Mouse (Mus musculus) left cerebral cortex, postnatal 4 days (tissue): Measurements from ENCODE around the gene Stk16. TPM values are rescaled to one million over a fixed set of nuclear protein-coding genes. Genes with fewer than 3 reads are reported as not detected.

Source experiments
- DNase-seq: peaks from one replicate; pipeline ENCODE4 v3.0.0-alpha.2; 2022
- intact Hi-C: fragments of 180-260 bp; cut with DNase I; formaldehyde crosslinking; loops from one replicate; pipeline ENCODE4 v1.15.1; 2025
- total RNA-seq, 2 experiments: library from RNA; stranded (reverse); gene quantifications; 2 replicates each; pipeline ENCODE4 v1.2.3; 2021

Stk16 gene
- 100 to 1,000 TPM; 101 to 119 TPM for total RNA-seq

GRCm38 (mm10) chr1:75210136-75211087 is at the start of gene Stk16, which contains the start of gene Glb1l:
TSS of gene Stk16 (plus strand) at chr1:75210838.
TSS of gene Glb1l (minus strand) at chr1:75210813.
- peak; percentile 97 for DNase-seq

GRCm38 (mm10) chr1:75168093-75168471 is 42.6 kb upstream of the Stk16 start:
- intact Hi-C loops = no loop called here
- no peak for DNase-seq

More at GRCm38 (mm10) chr1:75210136-75211087, at the start of gene Stk16, which contains the start of gene Glb1l:
- intact Hi-C loops = no loop called here

GRCm38 (mm10) chr1:75168472-75169464 is 41.9 kb upstream of the Stk16 start, which contains the start of gene Zfand2b:
TSS of gene Zfand2b (plus strand) at chr1:75168646.
- DNase-seq = peak; percentile 97
- intact Hi-C loops = no loop called here

GRCm38 (mm10) chr1:75179334-75180104 is 31.1 kb upstream of the Stk16 start:
- intact Hi-C loops = no loop called here
- DNase-seq = peak; percentile 95

GRCm38 (mm10) chr1:75180105-75180590 is 30.5 kb upstream of the Stk16 start, which contains the start of gene Abcb6:
TSS of gene Abcb6 (minus strand) at chr1:75180392.
- DNase-seq = peak; percentile 89
- intact Hi-C loops = no loop called here

- no peak for DNase-seq
- intact Hi-C loops = no loop called here
Observed at GRCm38 (mm10) chr1:75180741-75181140, 29.9 kb upstream of the Stk16 start.

GRCm38 (mm10) chr1:75181377-75181870 is 29.2 kb upstream of the Stk16 start:
- DNase-seq = no peak
- intact Hi-C loops = no loop called here

GRCm38 (mm10) chr1:75182160-75182559 is 28.5 kb upstream of the Stk16 start:
- DNase-seq = no peak
- intact Hi-C loops = no loop called here

GRCm38 (mm10) chr1:75185495-75185894 is 25.1 kb upstream of the Stk16 start:
- DNase-seq = no peak
- intact Hi-C loops = no loop called here

- DNase-seq = no peak
- intact Hi-C loops = no loop called here
Observed at GRCm38 (mm10) chr1:75187126-75187525, 23.5 kb upstream of the Stk16 start.

- intact Hi-C loops = no loop called here
- no peak for DNase-seq
Observed at GRCm38 (mm10) chr1:75187914-75188483, 22.6 kb upstream of the Stk16 start.

- DNase-seq = no peak
Observed at GRCm38 (mm10) chr1:75190577-75190976, 20.1 kb upstream of the Stk16 start.

GRCm38 (mm10) chr1:75191258-75191621 is 19.4 kb upstream of the Stk16 start:
- intact Hi-C loops = no loop called here
- DNase-seq = no peak

More at GRCm38 (mm10) chr1:75190577-75190976, 20.1 kb upstream of the Stk16 start:
- intact Hi-C loops = no loop called here

- intact Hi-C loops = no loop called here
Observed at GRCm38 (mm10) chr1:75191622-75192402, 18.8 kb upstream of the Stk16 start, which contains the start of the genes Ankzf1 and Atg9a. TSS of gene Ankzf1 (plus strand) at chr1:75192151. TSS of gene Atg9a (minus strand) at chr1:75192196.

GRCm38 (mm10) chr1:75192452-75192851 is 18.2 kb upstream of the Stk16 start:
- no peak for DNase-seq
- intact Hi-C loops = no loop called here

More at GRCm38 (mm10) chr1:75191622-75192402, 18.8 kb upstream of the Stk16 start, which contains the start of the genes Ankzf1 and Atg9a:
- peak; percentile 94 for DNase-seq

- intact Hi-C loops = no loop called here
- DNase-seq = no peak
Observed at GRCm38 (mm10) chr1:75201236-75201635, 9.4 kb upstream of the Stk16 start.

- intact Hi-C loops = no loop called here
- no peak for DNase-seq
Observed at GRCm38 (mm10) chr1:75208967-75209678, 1.5 kb upstream of the Stk16 start.
